Mouse (Mus musculus) B cell, adult 2 months (primary cell): ENCODE data around the gene Gtpbp6.
A peak's percentile ranks its signal among the peaks of the same experiment; 100 is the strongest.
"Not testable (repeated sequence)": the region's sequence is repeated elsewhere in the genome, so short reads cannot be mapped to it uniquely, and the experiment has no call there.

Experiments
- DNase-seq, 2 experiments: peaks; one replicate each; pipeline ENCODE4 v3.0.0; 2022

The Gtpbp6 gene

GRCm38 (mm10) chr5:110099656-110100580 is 8.1 kb downstream of the Gtpbp6 start, which contains the start of gene Plcxd1:
TSS of gene Plcxd1 (plus strand) at chr5:110099969.
- peak in 1 of 2 experiments; percentile 6 for DNase-seq

- DNase-seq: no peak
Measured at GRCm38 (mm10) chr5:110098991-110099477, 9.0 kb downstream of the Gtpbp6 start.

GRCm38 (mm10) chr5:110094847-110095213 is 13.2 kb downstream of the Gtpbp6 start:
- DNase-seq: no peak

GRCm38 (mm10) chr5:110094030-110094846 is 13.8 kb downstream of the Gtpbp6 start, which contains the start of gene Gm35315:
TSS of gene Gm35315 (minus strand) at chr5:110094420.
- DNase-seq: peak; percentile 82 to 84

GRCm38 (mm10) chr5:110091546-110091945 is 16.5 kb downstream of the Gtpbp6 start:
- DNase-seq: no peak

GRCm38 (mm10) chr5:110086161-110086866 is 21.7 kb downstream of the Gtpbp6 start:
- DNase-seq: no peak

GRCm38 (mm10) chr5:110082961-110083360 is 25.0 kb downstream of the Gtpbp6 start:
- no peak for DNase-seq

GRCm38 (mm10) chr5:110072413-110072812 is 35.6 kb downstream of the Gtpbp6 start, which contains the start of gene Gm17655:
TSS of gene Gm17655 (minus strand) at chr5:110072513.
- DNase-seq: not testable (repeated sequence)

GRCm38 (mm10) chr5:110057637-110058408 is 50.2 kb downstream of the Gtpbp6 start:
- DNase-seq: peak; percentile 81 to 83
